Mouse (Mus musculus): ENCODE measurements around the gene Ino80b. TPM values are rescaled to one million over a fixed set of nuclear protein-coding genes. Genes with fewer than 3 reads are reported as not detected.

The Ino80b gene
- polyA plus RNA-seq, 1 experiment from 2014 or later, result 17.5 TPM

DNA sequence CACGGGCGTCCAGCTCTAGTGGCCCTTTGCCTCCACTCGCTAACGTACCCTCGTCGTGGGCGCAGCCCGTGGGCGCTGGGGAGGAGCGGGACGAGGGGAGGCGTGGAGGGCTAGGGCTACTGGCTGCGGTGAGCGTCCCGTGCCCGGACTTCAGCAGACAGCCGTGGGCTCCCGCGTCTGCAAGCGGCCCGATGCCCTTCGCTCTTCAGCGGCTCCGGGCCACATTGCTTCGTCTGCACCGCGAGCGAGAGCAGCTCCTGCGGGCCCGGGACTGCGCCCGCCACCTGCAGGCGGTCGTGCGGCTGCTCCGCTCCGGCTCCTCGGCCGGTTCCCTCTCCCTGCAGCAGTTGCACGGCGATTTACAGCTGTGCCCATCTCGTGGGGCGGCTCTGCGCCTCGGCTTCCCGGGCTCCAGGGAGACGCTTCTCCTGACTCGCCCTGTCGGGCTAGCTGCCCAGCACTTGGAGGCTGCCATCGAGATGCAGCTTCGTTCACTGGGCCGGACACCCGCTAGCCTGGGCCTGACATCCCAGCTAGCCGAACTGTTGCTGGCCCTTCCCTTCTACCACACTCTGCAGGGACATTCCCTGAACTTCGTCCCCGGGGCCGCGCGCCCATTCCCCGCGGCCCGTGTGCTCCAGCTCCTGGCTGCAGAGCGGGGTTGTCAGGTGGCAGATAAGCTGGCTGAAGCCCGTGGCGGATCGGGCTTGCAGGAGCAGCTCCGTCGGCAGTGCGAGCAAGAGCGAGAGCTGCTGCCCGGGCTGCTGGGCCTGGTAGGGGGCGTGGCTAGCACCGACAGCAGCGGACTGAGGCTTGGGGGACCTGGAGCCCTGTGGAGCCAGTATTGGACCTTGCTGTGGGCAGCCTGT, 23.3 kb downstream of the Ino80b start:
- H3K9me3 ChIP-seq (replicated peaks; ENCODE audit: control insufficient read depth, low read length), result no peaks in the 10 kb centered on the region
- ATAC-seq (replicated peaks; ENCODE audit: insufficient number of reproducible peaks, low FRiP score, low TSS enrichment, low read depth), result peak; percentile 69
- H3K4me1 ChIP-seq (ENCODE audit: control insufficient read depth, insufficient read depth, low read length), result peaks cover 3% of the 10 kb centered on the region; the same call in 1 of the 2 replicates
- peak overlapping the region; percentile 76 for H3K9ac ChIP-seq (replicated peaks; ENCODE audit: low read length)
- DNase-seq (ENCODE audit: low spot score), result peak; percentile 73
- H3K4me3 ChIP-seq (ENCODE audit: low read depth, low read length), result peak overlapping the region; percentile 62
- peak overlapping the region; percentile 99 for H3K4me2 ChIP-seq (ENCODE audit: low read depth, low read length)
- WGBS, result under 1% methylated on average over 62 of the region's 74 CpGs
- no peaks in the 10 kb centered on the region; the same call in none of the 2 replicates for H3K27me3 ChIP-seq (ENCODE audit: control insufficient read depth, insufficient read depth, low read length)
- peak overlapping the region; percentile 22; the same call in 1 of the 2 replicates for H3K27ac ChIP-seq (replicated peaks; ENCODE audit: low read depth, low read length)
- H3K36me3 ChIP-seq (replicated peaks; ENCODE audit: control insufficient read depth, insufficient read depth, low read depth, low read length), result no peaks in the 10 kb centered on the region

DNA sequence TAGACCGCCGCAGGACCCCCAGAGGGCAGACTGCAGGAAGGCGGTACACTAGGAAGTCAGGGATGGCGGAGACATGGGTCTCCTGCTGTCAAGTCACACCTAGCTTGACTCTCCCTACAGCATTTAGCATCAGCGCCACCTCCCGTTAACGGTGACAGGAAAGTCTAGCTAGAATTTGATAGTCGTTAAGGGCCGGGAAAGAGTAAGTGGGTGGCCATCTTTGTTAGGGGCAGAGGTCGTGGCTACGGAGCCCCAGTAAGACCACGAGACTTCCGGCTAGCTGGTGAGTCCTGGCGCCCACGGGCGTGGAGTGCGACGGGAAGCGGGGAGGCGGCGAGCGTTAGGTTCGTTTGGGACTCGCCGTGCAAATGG, 23.9 kb downstream of the Ino80b start, which contains the start of the genes Ccdc142 and Gm42688:
Gene Ccdc142, plus strand, starts transcription at position 286 of the 372 bp plus-strand sequence.
Gene Gm42688, plus strand, starts transcription at position 302 of the 372 bp plus-strand sequence.
- Histone ChIP-seq H3K27me3 (ENCODE audit: control insufficient read depth, insufficient read depth, low read length) (no peaks in the 10 kb centered on the region; the same call in none of the 2 replicates), H3K27ac (replicated peaks; ENCODE audit: low read depth, low read length) (peak within 1 kb of the TSS; percentile 22; the same call in 1 of the 2 replicates), H3K4me1 (ENCODE audit: control insufficient read depth, insufficient read depth, low read length) (peaks cover 3% of the 10 kb centered on the region; the same call in 1 of the 2 replicates), H3K4me3 (ENCODE audit: low read depth, low read length) (peak within 1 kb of the TSS; percentile 62), H3K9ac (replicated peaks; ENCODE audit: low read length) (peak within 1 kb of the TSS; percentile 76), H3K36me3 (replicated peaks; ENCODE audit: control insufficient read depth, insufficient read depth, low read depth, low read length) (no peaks in the 10 kb centered on the region), H3K9me3 (replicated peaks; ENCODE audit: control insufficient read depth, low read length) (no peaks in the 10 kb centered on the region), H3K4me2 (ENCODE audit: low read depth, low read length) (peak within 1 kb of the TSS; percentile 99)
- 2% methylated on average over 25 of the region's 25 CpGs for WGBS
- peak; percentile 80 for ATAC-seq (replicated peaks; ENCODE audit: insufficient number of reproducible peaks, low FRiP score, low TSS enrichment, low read depth)
- DNase-seq (ENCODE audit: low spot score), result peak; percentile 87

DNA sequence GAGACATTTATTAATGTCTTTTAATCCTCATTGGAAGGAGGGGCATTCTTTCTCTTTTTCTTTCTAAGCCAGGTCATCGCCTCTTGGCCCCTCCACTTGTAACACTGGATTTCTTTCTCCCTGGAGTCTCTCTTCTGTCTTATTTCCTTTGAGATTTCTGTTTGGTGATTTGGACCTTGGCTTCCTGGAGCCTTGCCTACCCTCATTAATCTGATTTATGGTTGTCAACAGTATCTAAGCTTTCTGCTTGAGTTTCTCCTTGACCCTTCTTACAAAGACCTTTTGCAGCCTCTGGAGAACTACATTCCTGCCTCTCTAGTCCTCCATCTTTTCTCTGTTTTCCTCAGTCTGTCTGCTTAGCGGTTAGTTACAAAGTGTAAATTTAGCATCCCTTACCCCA, 26.8 kb downstream of the Ino80b start:
- H3K4me1 ChIP-seq (ENCODE audit: control insufficient read depth, insufficient read depth, low read length), result peaks cover 3% of the 10 kb centered on the region; the same call in 1 of the 2 replicates
- WGBS, result 70% methylated on average over 2 of the region's 2 CpGs
- ATAC-seq (replicated peaks; ENCODE audit: insufficient number of reproducible peaks, low FRiP score, low TSS enrichment, low read depth) (no peak), DNase-seq (ENCODE audit: low spot score) (no peak)
- H3K9ac ChIP-seq (replicated peaks; ENCODE audit: low read length), result no peak overlapping the region
- H3K4me2 ChIP-seq (ENCODE audit: low read depth, low read length), result no peak overlapping the region
- H3K4me3 ChIP-seq (ENCODE audit: low read depth, low read length), result no peak overlapping the region
- H3K27me3 ChIP-seq (ENCODE audit: control insufficient read depth, insufficient read depth, low read length), result no peaks in the 10 kb centered on the region; the same call in none of the 2 replicates
- H3K9me3 ChIP-seq (replicated peaks; ENCODE audit: control insufficient read depth, low read length), result no peaks in the 10 kb centered on the region
- no peak overlapping the region for H3K27ac ChIP-seq (replicated peaks; ENCODE audit: low read depth, low read length)
- no peaks in the 10 kb centered on the region for H3K36me3 ChIP-seq (replicated peaks; ENCODE audit: control insufficient read depth, insufficient read depth, low read depth, low read length)

DNA sequence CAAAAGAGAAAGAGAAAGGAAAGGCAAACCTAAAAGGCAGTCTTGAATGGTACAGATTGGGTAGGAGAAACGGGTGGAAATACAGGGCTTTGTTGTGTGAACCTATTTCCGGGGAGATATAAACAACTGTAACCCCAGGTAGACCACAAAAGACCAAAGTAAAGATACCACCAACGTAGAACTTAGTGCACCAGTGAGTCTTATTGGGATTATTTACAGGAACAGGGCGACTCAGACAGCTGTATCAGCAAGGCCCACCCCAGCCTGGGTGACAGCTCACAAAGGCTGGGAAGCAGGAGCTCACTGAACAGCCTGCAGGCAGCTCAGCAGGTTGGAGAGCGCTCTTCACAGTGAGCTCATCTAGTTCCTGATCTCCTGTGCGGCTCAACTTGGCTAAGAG, 29.3 kb downstream of the Ino80b start:
- DNase-seq (ENCODE audit: low spot score), result no peak
- H3K4me2 ChIP-seq (ENCODE audit: low read depth, low read length), result no peak overlapping the region
- H3K4me3 ChIP-seq (ENCODE audit: low read depth, low read length), result no peak overlapping the region
- no peak overlapping the region for H3K27ac ChIP-seq (replicated peaks; ENCODE audit: low read depth, low read length)
- H3K27me3 ChIP-seq (ENCODE audit: control insufficient read depth, insufficient read depth, low read length), result no peaks in the 10 kb centered on the region
- no peaks in the 10 kb centered on the region for H3K36me3 ChIP-seq (replicated peaks; ENCODE audit: control insufficient read depth, insufficient read depth, low read depth, low read length)
- ATAC-seq (replicated peaks; ENCODE audit: insufficient number of reproducible peaks, low FRiP score, low TSS enrichment, low read depth), result no peak
- H3K4me1 ChIP-seq (ENCODE audit: control insufficient read depth, insufficient read depth, low read length), result no peaks in the 10 kb centered on the region
- WGBS, result 40% methylated on average over 6 of the region's 6 CpGs
- no peak overlapping the region for H3K9ac ChIP-seq (replicated peaks; ENCODE audit: low read length)
- H3K9me3 ChIP-seq (replicated peaks; ENCODE audit: control insufficient read depth, low read length), result no peaks in the 10 kb centered on the region

DNA sequence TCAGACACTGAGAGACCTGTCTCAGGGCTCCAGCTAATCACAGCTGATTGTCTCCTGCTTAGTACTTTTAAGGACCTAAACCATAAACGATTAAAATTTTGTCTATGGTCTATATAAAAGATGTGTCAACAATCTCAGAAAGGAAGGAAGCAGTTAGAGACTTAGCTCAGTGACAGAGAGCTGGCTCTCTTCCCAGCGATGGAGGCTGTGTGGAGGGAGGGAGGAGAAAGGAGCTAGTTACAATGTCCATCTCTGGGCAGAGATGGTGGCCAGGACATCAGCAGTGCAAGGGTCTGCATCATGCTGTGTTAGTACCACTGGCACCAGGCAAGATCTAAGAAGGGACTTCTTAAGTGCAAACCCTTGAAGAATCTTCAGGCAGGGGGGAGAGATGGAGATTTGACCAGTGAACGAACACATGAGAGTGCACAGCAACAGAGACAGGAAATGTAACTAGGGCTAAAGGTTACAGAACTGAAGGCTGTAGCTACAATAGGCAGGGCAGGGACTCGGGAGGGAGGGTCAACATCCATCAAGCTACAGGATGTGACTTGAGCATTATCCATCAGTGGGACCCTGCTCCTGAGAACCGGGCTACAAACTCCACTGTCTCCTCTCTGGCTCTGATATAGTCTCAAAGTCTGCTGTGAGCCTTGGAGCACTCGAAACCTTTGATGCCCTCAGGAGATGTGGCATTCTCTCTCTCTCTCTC, 32.7 kb downstream of the Ino80b start:
- Histone ChIP-seq H3K4me2 (ENCODE audit: low read depth, low read length) (no peak overlapping the region), H3K9ac (replicated peaks; ENCODE audit: low read length) (no peak overlapping the region), H3K27me3 (ENCODE audit: control insufficient read depth, insufficient read depth, low read length) (peaks cover 25% of the 10 kb centered on the region), H3K36me3 (replicated peaks; ENCODE audit: control insufficient read depth, insufficient read depth, low read depth, low read length) (no peaks in the 10 kb centered on the region), H3K9me3 (replicated peaks; ENCODE audit: control insufficient read depth, low read length) (no peaks in the 10 kb centered on the region), H3K4me1 (ENCODE audit: control insufficient read depth, insufficient read depth, low read length) (no peaks in the 10 kb centered on the region), H3K4me3 (ENCODE audit: low read depth, low read length) (no peak overlapping the region), H3K27ac (replicated peaks; ENCODE audit: low read depth, low read length) (no peak overlapping the region)
- 33% methylated on average over 6 of the region's 6 CpGs for WGBS
- ATAC-seq (replicated peaks; ENCODE audit: insufficient number of reproducible peaks, low FRiP score, low TSS enrichment, low read depth), result no peak
- no peak for DNase-seq (ENCODE audit: low spot score)

- Histone ChIP-seq H3K9me3 (replicated peaks; ENCODE audit: control insufficient read depth, low read length) (no peaks in the 10 kb centered on the region), H3K36me3 (replicated peaks; ENCODE audit: control insufficient read depth, insufficient read depth, low read depth, low read length) (no peaks in the 10 kb centered on the region), H3K4me2 (ENCODE audit: low read depth, low read length) (peak overlapping the region; percentile 27), H3K27me3 (ENCODE audit: control insufficient read depth, insufficient read depth, low read length) (peaks cover 67% of the 10 kb centered on the region), H3K4me3 (ENCODE audit: low read depth, low read length) (no peak overlapping the region), H3K4me1 (ENCODE audit: control insufficient read depth, insufficient read depth, low read length) (peaks cover 8% of the 10 kb centered on the region), H3K27ac (replicated peaks; ENCODE audit: low read depth, low read length) (no peak overlapping the region), H3K9ac (replicated peaks; ENCODE audit: low read length) (no peak overlapping the region; the same call in 1 of the 2 replicates)
- ATAC-seq (replicated peaks; ENCODE audit: insufficient number of reproducible peaks, low FRiP score, low TSS enrichment, low read depth) (no peak), DNase-seq (ENCODE audit: low spot score) (no peak)
- WGBS, result 6% methylated on average over 9 of the region's 9 CpGs
Measured at GRCm38 (mm10) chr6:83087926-83088260, 37.3 kb downstream of the Ino80b start.

GRCm38 (mm10) chr6:83087205-83087925, 37.9 kb downstream of the Ino80b start:
- ATAC-seq (replicated peaks; ENCODE audit: insufficient number of reproducible peaks, low FRiP score, low TSS enrichment, low read depth), result no peak
- peaks cover 71% of the 10 kb centered on the region for H3K27me3 ChIP-seq (ENCODE audit: control insufficient read depth, insufficient read depth, low read length)
- no peak overlapping the region; the same call in 1 of the 2 replicates for H3K9ac ChIP-seq (replicated peaks; ENCODE audit: low read length)
- no peak for DNase-seq (ENCODE audit: low spot score)
- no peaks in the 10 kb centered on the region for H3K9me3 ChIP-seq (replicated peaks; ENCODE audit: control insufficient read depth, low read length)
- H3K27ac ChIP-seq (replicated peaks; ENCODE audit: low read depth, low read length), result no peak overlapping the region
- 1% methylated on average over 47 of the region's 47 CpGs for WGBS
- peak overlapping the region; percentile 21 for H3K4me3 ChIP-seq (ENCODE audit: low read depth, low read length)
- peak overlapping the region; percentile 27 for H3K4me2 ChIP-seq (ENCODE audit: low read depth, low read length)
- H3K36me3 ChIP-seq (replicated peaks; ENCODE audit: control insufficient read depth, insufficient read depth, low read depth, low read length), result no peaks in the 10 kb centered on the region
- peaks cover 8% of the 10 kb centered on the region for H3K4me1 ChIP-seq (ENCODE audit: control insufficient read depth, insufficient read depth, low read length)
